ENCODE assay signal across 18 mouse cellular contexts in the genomic region with DNA sequence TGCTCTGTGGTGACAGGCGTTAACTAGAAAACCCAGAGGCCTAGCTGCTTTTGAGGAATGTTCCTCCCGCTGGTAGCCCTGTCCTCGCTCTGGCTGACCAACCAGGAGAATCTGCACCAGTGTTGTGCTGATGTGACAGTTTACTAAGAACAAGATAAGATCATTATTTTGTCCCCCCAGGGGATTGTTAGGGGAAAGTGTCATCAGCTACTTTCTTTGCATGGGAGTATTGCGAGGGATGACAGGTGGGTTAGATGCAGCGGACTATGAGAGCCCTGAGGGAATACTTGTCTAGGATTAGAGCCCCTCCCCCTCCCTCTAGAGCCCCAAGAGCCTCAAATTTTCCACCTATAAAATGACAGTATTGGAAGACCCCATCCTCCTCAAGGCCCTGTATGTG.
"Had no signal": no experiment of that assay in that cellular context is flagged by ENCODE, and none has a peak within 500 bp of the region (broad histone marks: within the 10 kb centered on the region; RNA-seq: fewer than 3 reads in every experiment).

No protein-coding gene starts in this region.

- ATAC-seq: midbrain, embryonic 13.5 days; midbrain, embryonic 16.5 days had no signal

- H3K9ac ChIP-seq: liver, embryonic 14.5 days; lung, embryonic 14.5 days; midbrain, embryonic 13.5 days; neural tube, embryonic 13.5 days; neural tube, embryonic 15.5 days had no signal

- H3K27ac ChIP-seq: liver, embryonic 14.5 days; midbrain, embryonic 10.5 days; midbrain, embryonic 13.5 days; neural tube, embryonic 13.5 days; neural tube, embryonic 15.5 days had no signal

- H3K9me3 ChIP-seq: midbrain, embryonic 10.5 days; neural tube, embryonic 13.5 days; neural tube, embryonic 15.5 days had no signal

- H3K36me3 ChIP-seq: midbrain, embryonic 10.5 days; midbrain, embryonic 13.5 days; neural tube, embryonic 13.5 days had no signal

- DNase-seq: lung, adult 18-20 months; lung, embryonic 14.5 days; lung, postnatal 10 days; lung, postnatal 4 days; right cerebral cortex, adult 18-20 months; right cerebral cortex, postnatal 25 days; right cerebral cortex, postnatal 4 days; spleen, adult 18-20 months; thymus, adult 18-20 months; thymus, postnatal 14 days; thymus, postnatal 36 days had no signal

- H3K4me1 ChIP-seq: midbrain, embryonic 10.5 days; neural tube, embryonic 15.5 days had no signal

- H3K4me3 ChIP-seq: midbrain, embryonic 10.5 days; midbrain, embryonic 13.5 days; myocyte; neural tube, embryonic 13.5 days; neural tube, embryonic 15.5 days had no signal

- H3K27me3 ChIP-seq: midbrain, embryonic 13.5 days; neural tube, embryonic 13.5 days; neural tube, embryonic 15.5 days had no signal

- H3K4me2 ChIP-seq: lung, embryonic 14.5 days; midbrain, embryonic 13.5 days; neural tube, embryonic 13.5 days; neural tube, embryonic 15.5 days had no signal
